Mouse (Mus musculus) CH12.LX (cell line): ENCODE data around the gene Cpa2.

Experiments used
- CTCF ChIP-seq, 2 experiments: IDR thresholded peaks in 1 of 2; conservative IDR thresholded peaks in 1 of 2; 2 replicates each; pipeline ENCODE4 v1.5.1; 2011 to 2012; ENCODE audit warnings: low read depth in 2 of 2, low read length in 2 of 2, improper control_type of control experiment in 1 of 2, inconsistent platforms in 1 of 2, mild to moderate bottlenecking in 1 of 2, moderate library complexity in 1 of 2
- ELF1 ChIP-seq: IDR thresholded peaks from 2 replicates; pipeline ENCODE4 v1.6.1; 2014; ENCODE audit warnings: low read depth, mild to moderate bottlenecking, inconsistent platforms, low read length, improper control_type of control experiment
- MAFK ChIP-seq: IDR thresholded peaks from 2 replicates; pipeline ENCODE4 v1.6.1; 2011; ENCODE audit warnings: low read length, improper control_type of control experiment; ENCODE audit not compliant: insufficient replicate concordance
- MAX ChIP-seq: IDR thresholded peaks from 2 replicates; pipeline ENCODE4 v1.6.1; 2011; ENCODE audit warnings: low read length, improper control_type of control experiment
- MYC ChIP-seq: IDR thresholded peaks from 2 replicates; pipeline ENCODE4 v1.6.1; 2011; ENCODE audit warnings: low read depth, mild to moderate bottlenecking, improper control_type of control experiment, low read length
- SIN3A ChIP-seq: IDR thresholded peaks from 2 replicates; pipeline ENCODE4 v1.6.1; 2012; ENCODE audit warnings: low read length, improper control_type of control experiment, inconsistent platforms
- USF1 ChIP-seq: IDR thresholded peaks from 2 replicates; pipeline ENCODE4 v1.6.1; 2014; ENCODE audit warnings: low read depth, mild to moderate bottlenecking, inconsistent platforms, low read length, improper control_type of control experiment
- ZC3H11A ChIP-seq: IDR thresholded peaks from 2 replicates; pipeline ENCODE4 v1.6.1; 2012; ENCODE audit warnings: low read depth, mild to moderate bottlenecking, inconsistent platforms, low read length, improper control_type of control experiment

DNA sequence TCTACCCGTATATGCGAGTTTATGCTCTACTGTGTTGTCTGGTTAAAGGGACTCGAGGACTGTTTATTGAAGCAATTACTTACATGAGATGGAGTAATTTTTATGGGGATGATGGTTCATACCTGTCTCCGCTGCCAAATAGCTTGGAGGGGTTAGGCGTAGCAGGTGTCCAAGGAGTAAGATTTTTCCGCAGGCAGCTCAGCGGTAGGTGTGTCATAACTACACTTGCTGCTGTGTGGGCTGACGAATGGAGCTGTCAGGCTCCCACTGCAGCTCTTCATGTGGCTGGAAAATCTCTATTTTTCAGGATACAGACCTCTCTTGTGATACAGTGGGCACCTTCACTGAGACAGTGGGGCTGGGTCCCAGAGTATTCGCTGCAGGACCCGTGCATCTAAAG lies 27.9 kb downstream of the Cpa2 start:
- TF ChIP-seq MAX (no peak), MYC (no peak), ZC3H11A (no peak), USF1 (no peak), CTCF (conservative IDR thresholded peaks at IDR 0.05 in 1 of 2, IDR thresholded peaks at IDR 0.05 in 1 of 2; ENCODE audit: low read depth in 2 of 2, low read length in 2 of 2) (no peak), ELF1 (no peak), MAFK (no peak), SIN3A (no peak)
